24 mouse cellular contexts compared by ENCODE assay signal in the genomic region with DNA sequence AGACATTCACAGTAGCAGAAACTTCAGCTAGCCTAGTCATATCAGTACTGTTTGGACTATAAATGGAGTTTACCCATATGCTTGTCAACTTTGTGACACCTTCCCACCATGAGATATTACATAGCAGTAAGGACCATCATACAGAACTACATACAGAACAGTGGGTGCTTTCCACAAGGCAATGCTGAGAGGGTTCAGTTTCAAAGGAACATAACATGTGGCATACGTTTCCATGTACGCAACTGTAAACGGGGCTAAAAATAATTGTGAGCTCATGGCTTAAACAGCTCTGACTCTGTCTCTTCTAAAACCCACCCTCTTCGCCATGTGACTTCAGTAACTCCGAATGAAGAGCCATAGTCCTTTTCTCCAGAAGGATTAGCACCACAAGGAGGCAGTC.
DNase-seq lines count a peak whose midpoint lies in the region; ATAC-seq and TF ChIP-seq lines count a peak whose summit lies in the region.
"Had no signal": no experiment of that assay in that cellular context is flagged by ENCODE, and none has a peak within 500 bp of the region (broad histone marks: within the 10 kb centered on the region; RNA-seq: fewer than 3 reads in every experiment).

No protein-coding gene starts in this region.

- H3K9ac ChIP-seq in heart, embryonic 11.5 days (ENCODE audit: low read depth, low read length): no peak overlapping the region
- no peak overlapping the region for H3K9ac ChIP-seq in kidney, postnatal 0 days (ENCODE audit: low read depth, low read length)
- H3K9ac ChIP-seq in intestine, postnatal 0 days (ENCODE audit: low read depth, low read length): no peak overlapping the region
- H3K9ac ChIP-seq: liver, postnatal 0 days; midbrain, embryonic 12.5 days; neural tube, embryonic 12.5 days had no signal

- WGBS in heart, embryonic 11.5 days (ENCODE audit: insufficient replicate concordance): 50% methylated on average over 5 of the region's 5 CpGs
- 70% methylated on average over 5 of the region's 5 CpGs for whole genome bisulfite sequencing in kidney, postnatal 0 days
- 56% methylated on average over 5 of the region's 5 CpGs for WGBS in intestine, postnatal 0 days

- no peak overlapping the region for H3K4me2 ChIP-seq in heart, embryonic 11.5 days
- no peak overlapping the region for H3K4me2 ChIP-seq in kidney, postnatal 0 days (ENCODE audit: low read length)
- no peak overlapping the region for H3K4me2 ChIP-seq in intestine, postnatal 0 days (replicated peaks; ENCODE audit: low read depth)
- H3K4me2 ChIP-seq: midbrain, embryonic 12.5 days; neural tube, embryonic 12.5 days had no signal

- no peaks in the 10 kb centered on the region for H3K36me3 ChIP-seq in heart, embryonic 11.5 days (ENCODE audit: control insufficient read depth, insufficient read depth, low read length)
- H3K36me3 ChIP-seq in kidney, postnatal 0 days (ENCODE audit: insufficient read depth, low read length): no peaks in the 10 kb centered on the region
- H3K36me3 ChIP-seq in intestine, postnatal 0 days (ENCODE audit: control insufficient read depth, insufficient read depth): no peaks in the 10 kb centered on the region
- H3K36me3 ChIP-seq: hindbrain, embryonic 10.5 days; limb, embryonic 10.5 days; midbrain, embryonic 12.5 days; neural tube, embryonic 12.5 days had no signal

- no peak; the same call in 1 of the 2 replicates for TF ChIP-seq CTCF in kidney, postnatal 0 days (IDR thresholded peaks at IDR 0.05; ENCODE audit: low read depth)
- TF ChIP-seq CTCF in intestine, postnatal 0 days (IDR thresholded peaks at IDR 0.05; ENCODE audit: low read depth): peak; percentile 41; the same call in 1 of the 2 replicates

- peak overlapping the region; percentile 66; the same call in 1 of the 2 replicates for H3K27ac ChIP-seq in heart, embryonic 11.5 days (ENCODE audit: low read depth, low read length)
- H3K27ac ChIP-seq in kidney, postnatal 0 days: no peak overlapping the region
- H3K27ac ChIP-seq in intestine, postnatal 0 days (ENCODE audit: low read depth, low read length): no peak overlapping the region
- H3K27ac ChIP-seq: hindbrain, embryonic 10.5 days; hindbrain, postnatal 0 days; limb, embryonic 10.5 days; midbrain, embryonic 12.5 days; neural tube, embryonic 12.5 days had no signal

- no peaks in the 10 kb centered on the region; the same call in 1 of the 2 replicates for H3K27me3 ChIP-seq in heart, embryonic 11.5 days (ENCODE audit: control insufficient read depth, insufficient read depth, low read length)
- no peaks in the 10 kb centered on the region for H3K27me3 ChIP-seq in kidney, postnatal 0 days (ENCODE audit: insufficient read depth, low read length)
- H3K27me3 ChIP-seq in intestine, postnatal 0 days (replicated peaks; ENCODE audit: control insufficient read depth, insufficient read depth, low read length): no peaks in the 10 kb centered on the region
- H3K27me3 ChIP-seq: midbrain, embryonic 12.5 days; neural tube, embryonic 12.5 days; Patski had no signal

- no peak overlapping the region for H3K4me3 ChIP-seq in heart, embryonic 11.5 days (ENCODE audit: low read depth, low read length)
- H3K4me3 ChIP-seq in kidney, postnatal 0 days (replicated peaks; ENCODE audit: low read depth, low read length): no peak overlapping the region
- no peak overlapping the region for H3K4me3 ChIP-seq in intestine, postnatal 0 days (ENCODE audit: low read depth, low read length)
- H3K4me3 ChIP-seq: hindbrain, embryonic 10.5 days; limb, embryonic 10.5 days; midbrain, embryonic 12.5 days; neural tube, embryonic 12.5 days had no signal

- no peak for DNase-seq in heart, adult 9 months (ENCODE audit: low spot score in 2 of 2)
- peak; percentile 49 for DNase-seq in kidney, postnatal 0 days (ENCODE audit: low spot score)
- DNase-seq in kidney, postnatal 14 days: no peak
- DNase-seq in NIH3T3 (ENCODE audit: low read depth): peak; percentile 49
- no peak for DNase-seq in spleen, postnatal 10 days (ENCODE audit: low spot score in 2 of 2)
- DNase-seq in cerebellum, adult 9-11 months: no peak
- DNase-seq: adrenal gland, adult 8-10 months; B cell, adult 2 months; cerebellum, postnatal 10 days; gastrocnemius, postnatal 10 days; kidney, adult 2 months; kidney, postnatal 25 days; layer of hippocampus, adult 9-11 months; liver, postnatal 0 days; right cerebral cortex, postnatal 4 days; thymus, postnatal 25 days had no signal

- peaks cover 5% of the 10 kb centered on the region; the same call in 1 of the 2 replicates for H3K4me1 ChIP-seq in heart, embryonic 11.5 days (ENCODE audit: control insufficient read depth, insufficient read depth, low read length)
- H3K4me1 ChIP-seq in kidney, postnatal 0 days (replicated peaks; ENCODE audit: insufficient read depth, low read length): no peaks in the 10 kb centered on the region
- H3K4me1 ChIP-seq in intestine, postnatal 0 days (replicated peaks; ENCODE audit: control insufficient read depth, insufficient read depth, low read length): no peaks in the 10 kb centered on the region
- H3K4me1 ChIP-seq: limb, embryonic 10.5 days had no signal

- ATAC-seq in heart, embryonic 11.5 days (replicated peaks; ENCODE audit: insufficient number of reproducible peaks, low FRiP score, low TSS enrichment): 0 out of 2 replicates have a peak, but pooled peaks have one; percentile 39
- no peak for ATAC-seq in kidney, postnatal 0 days (replicated peaks; ENCODE audit: low FRiP score, low read depth)
- ATAC-seq in intestine, postnatal 0 days: no peak
- ATAC-seq: hindbrain, postnatal 0 days; liver, postnatal 0 days; Patski had no signal

- H3K9me3 ChIP-seq in heart, embryonic 11.5 days (replicated peaks; ENCODE audit: control insufficient read depth, low read length): no peaks in the 10 kb centered on the region
- H3K9me3 ChIP-seq in kidney, postnatal 0 days (replicated peaks; ENCODE audit: low read length): no peaks in the 10 kb centered on the region
- H3K9me3 ChIP-seq in intestine, postnatal 0 days (ENCODE audit: control insufficient read depth): no peaks in the 10 kb centered on the region
- H3K9me3 ChIP-seq: hindbrain, embryonic 10.5 days; limb, embryonic 10.5 days; midbrain, embryonic 12.5 days; neural tube, embryonic 12.5 days had no signal

Comparison
In these comparisons a context has a peak if more than half of its experiments do, and no peak if none do; other contexts are left out.
1. DNase-seq: peak in kidney, postnatal 0 days (single experiment) and NIH3T3 (single experiment); none in heart, adult 9 months (0 of 2), kidney, postnatal 14 days (single experiment), spleen, postnatal 10 days (0 of 2) and cerebellum, adult 9-11 months (single experiment).